Mouse (Mus musculus) liver, adult 2 months (tissue): Measurements from ENCODE around the gene Gm266. TPM values are rescaled to one million over a fixed set of nuclear protein-coding genes. Genes with fewer than 3 reads are reported as not detected.

Experiments used
- DNase-seq: peaks from one replicate; pipeline ENCODE4 v3.0.0-alpha.2; 2011; ENCODE audit warnings: low read depth, low spot score; ENCODE audit errors: extremely low read depth
- H3K27ac ChIP-seq: fragments of 200-500 bp; replicated peaks from 2 replicates; pipeline ENCODE4 v1.5.1; 2012; ENCODE audit warnings: low read depth, mild to moderate bottlenecking, control low read depth, inconsistent platforms, low read length; ENCODE audit not compliant: insufficient read depth
- H3K27me3 ChIP-seq: fragments of 200-500 bp; 2 replicates; pipeline ENCODE4 v1.6.1; 2012; ENCODE audit warnings: mild to moderate bottlenecking, moderate library complexity, low read length, inconsistent platforms; ENCODE audit not compliant: control insufficient read depth, insufficient read depth
- H3K36me3 ChIP-seq: fragments of 200-500 bp; 2 replicates; pipeline ENCODE4 v1.6.1; 2012; ENCODE audit warnings: low read length, inconsistent platforms; ENCODE audit not compliant: control insufficient read depth, insufficient read depth
- H3K4me1 ChIP-seq: fragments of 200-500 bp; 2 replicates; pipeline ENCODE4 v1.6.1; 2011; ENCODE audit warnings: low read length; ENCODE audit not compliant: control insufficient read depth, insufficient read depth
- H3K4me3 ChIP-seq: fragments of 200-500 bp; 2 replicates; pipeline ENCODE4 v1.5.1; 2011; ENCODE audit warnings: low read depth, mild to moderate bottlenecking, control low read depth, low read length, moderate library complexity; ENCODE audit not compliant: insufficient read depth
- H3K79me2 ChIP-seq: fragments of 200-500 bp; 2 replicates; pipeline ENCODE4 v1.6.1; 2012; ENCODE audit warnings: inconsistent platforms, mild to moderate bottlenecking, low read length, moderate library complexity; ENCODE audit not compliant: control insufficient read depth, insufficient read depth
- H3K9ac ChIP-seq: fragments of 200-500 bp; 2 replicates; pipeline ENCODE4 v1.6.1; 2012; ENCODE audit warnings: low read depth, mild to moderate bottlenecking, control low read depth, inconsistent platforms, low read length
- CTCF ChIP-seq: fragments of 200-500 bp; IDR thresholded peaks from 2 replicates; pipeline ENCODE4 v1.5.1; 2011; ENCODE audit warnings: low read depth, low read length, control low read depth
- POLR2A ChIP-seq: fragments of 200-500 bp; IDR thresholded peaks from 2 replicates; pipeline ENCODE4 v1.6.1; 2011; ENCODE audit warnings: low read length, control low read depth; ENCODE audit not compliant: insufficient read depth; ENCODE audit errors: extremely low read depth
- WGBS: fragments of 180-500 bp; shearing (Covaris S2); methylation state at CpG from one replicate; pipeline ENCODE4 v1.1.7; 2018; 5-methylcytosine and 5-hydroxymethylcytosine counted together
- polyA plus RNA-seq: library from polyadenylated mRNA; depleted of rRNA; stranded (reverse); fragments of >200 nt; gene quantifications from 2 replicates; pipeline ENCODE4 v1.2.3, GENCODE M21; 2012
- total RNA-seq: library from RNA; depleted of rRNA; stranded (reverse); fragments of >200 nt; gene quantifications from 2 replicates; pipeline ENCODE4 v1.2.3, GENCODE M21; 2014

Gm266 gene
- total and polyA plus RNA-seq, 2 experiments: not detected

- TF ChIP-seq POLR2A: no peak
- no peak for TF ChIP-seq CTCF
- Histone ChIP-seq H3K27ac (peak overlapping the region; percentile 92), H3K79me2 (no peaks in the 10 kb centered on the region), H3K27me3 (no peaks in the 10 kb centered on the region), H3K9ac (no peak overlapping the region), H3K4me3 (no peak overlapping the region), H3K4me1 (peaks cover 38% of the 10 kb centered on the region), H3K36me3 (no peaks in the 10 kb centered on the region)
- WGBS: 24% methylated on average over 9 of the region's 9 CpGs
- DNase-seq: peak; percentile 99
Observed at GRCm38 (mm10) chr12:111440701-111441373, 44.8 kb downstream of the Gm266 start.

GRCm38 (mm10) chr12:111438850-111439249 lies 46.8 kb downstream of the Gm266 start:
- DNase-seq: peak; percentile 66
- Histone ChIP-seq H3K79me2 (no peaks in the 10 kb centered on the region), H3K4me3 (no peak overlapping the region), H3K27me3 (no peaks in the 10 kb centered on the region), H3K36me3 (no peaks in the 10 kb centered on the region), H3K9ac (no peak overlapping the region), H3K4me1 (peaks cover 44% of the 10 kb centered on the region), H3K27ac (no peak overlapping the region)
- WGBS: 49% methylated on average over 6 of the region's 6 CpGs
- TF ChIP-seq CTCF (no peak), POLR2A (no peak)

- no peaks in the 10 kb centered on the region for H3K27me3 ChIP-seq
Observed at GRCm38 (mm10) chr12:111437222-111437900, 48.3 kb downstream of the Gm266 start.

GRCm38 (mm10) chr12:111436640-111437039 lies 49.0 kb downstream of the Gm266 start:
- DNase-seq: no peak
- peak overlapping the region; percentile 22; the same call in 1 of the 2 replicates for H3K27ac ChIP-seq
- H3K36me3 ChIP-seq: no peaks in the 10 kb centered on the region
- no peaks in the 10 kb centered on the region for H3K79me2 ChIP-seq
- no peak for TF ChIP-seq POLR2A
- TF ChIP-seq CTCF: no peak
- H3K4me3 ChIP-seq: no peak overlapping the region
- peaks cover 31% of the 10 kb centered on the region for H3K4me1 ChIP-seq
- no peak overlapping the region for H3K9ac ChIP-seq
- no peaks in the 10 kb centered on the region for H3K27me3 ChIP-seq
- 70% methylated on average over 8 of the region's 8 CpGs for WGBS

More at GRCm38 (mm10) chr12:111437222-111437900, 48.3 kb downstream of the Gm266 start:
- WGBS: 14% methylated on average over 5 of the region's 5 CpGs
- Histone ChIP-seq H3K27ac (peak overlapping the region; percentile 51), H3K36me3 (no peaks in the 10 kb centered on the region), H3K9ac (no peak overlapping the region), H3K79me2 (no peaks in the 10 kb centered on the region), H3K4me1 (peaks cover 38% of the 10 kb centered on the region), H3K4me3 (no peak overlapping the region)
- peak; percentile 72 for DNase-seq
- TF ChIP-seq POLR2A: no peak
- no peak for TF ChIP-seq CTCF

- Histone ChIP-seq H3K27ac (peak overlapping the region; percentile 22; the same call in 1 of the 2 replicates), H3K79me2 (no peaks in the 10 kb centered on the region), H3K4me3 (no peak overlapping the region), H3K27me3 (no peaks in the 10 kb centered on the region), H3K4me1 (peaks cover 27% of the 10 kb centered on the region), H3K9ac (no peak overlapping the region), H3K36me3 (no peaks in the 10 kb centered on the region)
- TF ChIP-seq CTCF: no peak
- no peak for TF ChIP-seq POLR2A
- no peak for DNase-seq
- 96% methylated on average over 3 of the region's 3 CpGs for WGBS
Observed at GRCm38 (mm10) chr12:111436170-111436569, 49.5 kb downstream of the Gm266 start.
